Mouse (Mus musculus): ENCODE results near the gene F2r. TPM values are rescaled to one million over a fixed set of nuclear protein-coding genes. Genes with fewer than 3 reads are reported as not detected.
A peak's percentile ranks its signal among the peaks of the same experiment; 100 is the strongest.

The F2r gene
- total RNA-seq, 1 experiment from 2014 or later, result 70.5 TPM

DNA sequence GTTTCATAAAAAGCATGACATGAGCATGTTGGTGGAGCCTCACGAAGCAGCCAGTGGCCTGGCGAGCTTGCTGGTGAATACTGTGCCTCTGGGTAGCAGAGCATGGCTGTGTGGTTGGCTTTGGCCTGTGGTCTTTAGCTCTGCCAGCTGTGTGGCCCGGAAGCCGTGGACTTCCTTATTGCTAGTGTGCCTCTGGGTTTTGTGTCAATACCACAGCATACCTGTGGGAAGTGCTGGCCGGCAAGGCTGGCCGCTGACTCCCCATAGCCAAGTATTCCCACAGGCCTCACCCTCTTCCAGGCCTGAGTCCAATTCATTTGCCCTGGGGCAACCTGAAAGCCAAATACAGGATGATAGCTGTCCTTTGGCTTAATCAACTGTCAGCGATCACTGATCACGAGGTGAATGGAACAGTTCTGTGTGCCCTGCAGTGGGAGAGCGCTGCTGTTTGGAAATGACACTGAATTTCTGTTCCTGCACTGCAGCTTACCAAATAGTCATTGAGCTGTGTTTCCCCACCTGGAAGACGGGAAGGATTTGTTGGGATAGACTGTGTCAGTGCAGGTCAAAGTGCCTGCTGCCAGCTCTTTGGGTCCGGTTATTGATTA, 64.3 kb downstream of the F2r start:
- ATAC-seq (replicated peaks; ENCODE audit: low read depth, poor library complexity, severe bottlenecking), result peak; percentile 94

Other genes with a start within 250 kb of the F2r start
- gene Aggf1, start 243.1 kb downstream of the F2r start, total RNA-seq (2017), result 56.7 and 63.6 TPM in 2 replicates
- not detected in 2 replicates for gene Crhbp, start 173.6 kb downstream of the F2r start, total RNA-seq (2017)
- not detected in 2 replicates for gene S100z, start 139.8 kb downstream of the F2r start, total RNA-seq (2017)
- 0.10 and 0.78 TPM in 2 replicates for gene F2rl1, start 93.3 kb downstream of the F2r start, total RNA-seq (2017)
- gene F2rl2, start 78.4 kb upstream of the F2r start, total RNA-seq (2017), result 3.0 and 3.6 TPM in 2 replicates